ENCODE assay signal across 8 mouse cellular contexts in genomic region chr12:99562073-99562866, GRCm38 (mm10). TPM values are rescaled to one million over a fixed set of nuclear protein-coding genes. Genes with fewer than 3 reads are reported as not detected.
DNase-seq lines count a peak whose midpoint lies in the region; ATAC-seq and TF ChIP-seq lines count a peak whose summit lies in the region.

No protein-coding gene starts in this region.

- H3K4me2 ChIP-seq in embryonic facial prominence, embryonic 12.5 days (replicated peaks) = peak overlapping the region; percentile 72
- H3K4me2 ChIP-seq in limb, embryonic 14.5 days (replicated peaks; ENCODE audit: low read depth, low read length, severe bottlenecking) = peak overlapping the region; percentile 77
- H3K4me2 ChIP-seq in midbrain, embryonic 16.5 days (ENCODE audit: low read length) = peak overlapping the region; percentile 83

- peak overlapping the region; percentile 57 for H3K9ac ChIP-seq in embryonic facial prominence, embryonic 12.5 days
- peak overlapping the region; percentile 76 for H3K9ac ChIP-seq in limb, embryonic 14.5 days (ENCODE audit: low read depth, low read length, severe bottlenecking)
- H3K9ac ChIP-seq in midbrain, embryonic 16.5 days (ENCODE audit: low read depth, low read length) = peak overlapping the region; percentile 70

- no peak for TF ChIP-seq POLR2A in limb, embryonic 14.5 days (IDR thresholded peaks at IDR 0.05; ENCODE audit: borderline replicate concordance, extremely low read depth, insufficient read depth, insufficient read length)

- peak overlapping the region; percentile 48 for H3K4me3 ChIP-seq in C2C12 (ENCODE audit: insufficient read depth, poor library complexity, severe bottlenecking)
- H3K4me3 ChIP-seq in embryonic facial prominence, embryonic 12.5 days = peak overlapping the region; percentile 82
- H3K4me3 ChIP-seq in limb, embryonic 14.5 days (replicated peaks; ENCODE audit: low read length) = peak overlapping the region; percentile 58
- peak overlapping the region; percentile 93 for H3K4me3 ChIP-seq in midbrain, embryonic 16.5 days (ENCODE audit: low read depth, low read length)

- under 1% methylated on average over 24 of the region's 24 CpGs for WGBS in embryonic facial prominence, embryonic 12.5 days
- whole genome bisulfite sequencing in limb, embryonic 14.5 days = under 1% methylated on average over 24 of the region's 24 CpGs
- under 1% methylated on average over 24 of the region's 24 CpGs for WGBS in midbrain, embryonic 16.5 days

- H3K79me3 ChIP-seq in C2C12 (ENCODE audit: low read depth) = no peaks in the 10 kb centered on the region

- peak overlapping the region; percentile 79 for H3K27ac ChIP-seq in embryonic facial prominence, embryonic 12.5 days
- H3K27ac ChIP-seq in limb, embryonic 14.5 days (replicated peaks; ENCODE audit: low read depth, low read length) = peak overlapping the region; percentile 78
- H3K27ac ChIP-seq in midbrain, embryonic 16.5 days (ENCODE audit: low read length) = peak overlapping the region; percentile 77

- no peaks in the 10 kb centered on the region for H3K79me2 ChIP-seq in C2C12 (ENCODE audit: control insufficient read depth, insufficient read depth)

- ATAC-seq in embryonic facial prominence, embryonic 12.5 days (ENCODE audit: insufficient number of reproducible peaks, insufficient read depth, low FRiP score, low TSS enrichment) = no peak
- ATAC-seq in limb, embryonic 14.5 days (ENCODE audit: low FRiP score, low read depth) = peak; percentile 68
- peak; percentile 69 for ATAC-seq in midbrain, embryonic 16.5 days

- H3K36me3 ChIP-seq in C2C12 (ENCODE audit: control insufficient read depth, insufficient read depth) = no peaks in the 10 kb centered on the region
- no peaks in the 10 kb centered on the region for H3K36me3 ChIP-seq in embryonic facial prominence, embryonic 12.5 days
- no peaks in the 10 kb centered on the region for H3K36me3 ChIP-seq in limb, embryonic 14.5 days (ENCODE audit: control insufficient read depth, insufficient read depth, low read length)
- H3K36me3 ChIP-seq in midbrain, embryonic 16.5 days (ENCODE audit: control insufficient read depth, insufficient read depth, low read length) = no peaks in the 10 kb centered on the region
- H3K36me3 ChIP-seq in splenic B cell, adult 2 months (ENCODE audit: control insufficient read depth, insufficient read depth, low read length, poor library complexity, severe bottlenecking) = no peaks in the 10 kb centered on the region; the same call in 1 of the 2 replicates

- H3ac ChIP-seq in C2C12 (ENCODE audit: control insufficient read depth, insufficient read length, low read depth) = peak overlapping the region; percentile 70

- no peak for TF ChIP-seq CTCF in C2C12 (IDR thresholded peaks at IDR 0.05; ENCODE audit: control insufficient read depth, insufficient read depth, insufficient read length)

- peak; percentile 85 for DNase-seq in adrenal gland, postnatal 14 days
- peak; percentile 75 to 77 for DNase-seq in heart, adult 9 months (ENCODE audit: low spot score in 2 of 2)
- DNase-seq in kidney, adult 8-10 months = peak; percentile 54 to 63
- DNase-seq in limb, embryonic 14.5 days (ENCODE audit: low spot score) = peak; percentile 71
- peak; percentile 55 for DNase-seq in splenic B cell, adult 2 months (ENCODE audit: low read depth, low spot score)

- H3K4me1 ChIP-seq in embryonic facial prominence, embryonic 12.5 days = peaks cover 24% of the 10 kb centered on the region
- H3K4me1 ChIP-seq in limb, embryonic 14.5 days (ENCODE audit: control insufficient read depth, insufficient read depth, low read length) = peaks cover 16% of the 10 kb centered on the region
- peaks cover 21% of the 10 kb centered on the region for H3K4me1 ChIP-seq in midbrain, embryonic 16.5 days (ENCODE audit: control insufficient read depth, insufficient read depth, low read length)

- no peaks in the 10 kb centered on the region for H3K9me3 ChIP-seq in embryonic facial prominence, embryonic 12.5 days
- no peaks in the 10 kb centered on the region for H3K9me3 ChIP-seq in limb, embryonic 14.5 days (ENCODE audit: control insufficient read depth, low read length)
- no peaks in the 10 kb centered on the region for H3K9me3 ChIP-seq in midbrain, embryonic 16.5 days (replicated peaks; ENCODE audit: control insufficient read depth, low read length, poor library complexity, severe bottlenecking)

- no peaks in the 10 kb centered on the region for H3K27me3 ChIP-seq in C2C12 (ENCODE audit: control insufficient read depth, insufficient read depth, insufficient read length)
- H3K27me3 ChIP-seq in embryonic facial prominence, embryonic 12.5 days = no peaks in the 10 kb centered on the region
- no peaks in the 10 kb centered on the region for H3K27me3 ChIP-seq in limb, embryonic 14.5 days (ENCODE audit: control insufficient read depth, insufficient read depth, low read length)
- H3K27me3 ChIP-seq in midbrain, embryonic 16.5 days (ENCODE audit: control insufficient read depth, insufficient read depth, low read depth, low read length) = no peaks in the 10 kb centered on the region
- H3K27me3 ChIP-seq in splenic B cell, adult 2 months (ENCODE audit: control insufficient read depth, insufficient read depth, low read length, poor library complexity, severe bottlenecking) = no peaks in the 10 kb centered on the region

TF ChIP-seq in C2C12, 6 proteins besides CTCF, POLR2A, EP300 and RAD21:
- no peak for TF ChIP-seq CEBPB (IDR thresholded peaks at IDR 0.05; ENCODE audit: low read depth)

RNA-seq across cellular contexts. Expression of gene Foxn3, which starts 1.1 kb away (rescaled TPM):
- 4.2 TPM for polyA plus RNA-seq in C2C12 (2012; fragmentation: generic; extraction: Trizol)
- total RNA-seq in adrenal gland, postnatal 14 days (2021) = 68.9 and 85.7 TPM in 2 replicates
- 101 and 110 TPM in 2 replicates for polyA plus RNA-seq in embryonic facial prominence, embryonic 12.5 days (2016; fragmentation: Nextera tagmentation; extraction: Ambion mirVana)
- 27.6 and 31.9 TPM in 2 replicates for polyA plus RNA-seq in limb, embryonic 14.5 days (2012; rRNA removed)
- polyA plus RNA-seq in limb, embryonic 14.5 days (2014; fragmentation: Nextera tagmentation; extraction: Ambion mirVana) = 118 and 139 TPM in 2 replicates
- polyA plus RNA-seq in midbrain, embryonic 16.5 days (2015; fragmentation: Nextera tagmentation; extraction: Ambion mirVana) = 66.4 and 69.0 TPM in 2 replicates
